Mouse (Mus musculus) stomach, postnatal 0 days (tissue): Measurements from ENCODE around the gene Igsf8.

Source experiments
- CTCF ChIP-seq: IDR thresholded peaks from 2 replicates; pipeline ENCODE4 v1.5.1; 2016; ENCODE audit warnings: antibody characterized with exemption, low read depth, mild to moderate bottlenecking, moderate library complexity
- EP300 ChIP-seq: optimal IDR thresholded peaks from 2 replicates; pipeline ENCODE3; 2016; ENCODE audit warnings: antibody characterized with exemption

DNA sequence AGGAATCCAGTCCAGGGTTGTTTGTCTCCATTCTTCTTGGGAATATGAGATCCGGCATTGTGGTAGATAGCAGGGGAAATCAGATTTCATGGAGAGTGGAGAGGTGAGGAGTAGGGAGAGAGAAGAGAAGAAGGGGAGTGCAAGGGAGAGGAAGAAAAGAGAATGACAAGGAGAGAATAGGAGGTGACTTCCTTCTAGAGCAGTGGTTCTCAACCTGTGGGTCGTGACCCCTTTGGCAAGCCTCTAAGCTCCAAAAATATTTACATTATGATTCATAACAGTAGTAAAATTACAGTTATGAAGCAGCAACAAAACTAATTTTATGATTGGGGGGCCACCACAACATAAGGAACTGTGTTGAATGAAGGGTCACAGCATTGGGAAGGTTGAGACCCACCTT lies 71.5 kb downstream of the Igsf8 start:
- no peak for TF ChIP-seq CTCF
- TF ChIP-seq EP300, result no peak
